Mouse (Mus musculus) neural tube, embryonic 14.5 days (tissue): ENCODE measurements around the gene Stk11ip. TPM values are rescaled to one million over a fixed set of nuclear protein-coding genes. Genes with fewer than 3 reads are reported as not detected.

ENCODE experiments used
- ATAC-seq: fragments of 200-750 bp; cut with Nextera tagmentation; 2 replicates; pipeline ENCODE4 v1.8.0; 2017; ENCODE audit warnings: low read depth, mild to moderate bottlenecking, moderate TSS enrichment, moderate library complexity
- H3K27ac ChIP-seq: fragments of 300-500 bp; sonication (generic); 2 replicates; pipeline ENCODE4 v1.5.1; 2014; ENCODE audit warnings: low read depth, mild to moderate bottlenecking, control low read depth, low read length, moderate library complexity, mixed read lengths
- H3K27me3 ChIP-seq: fragments of 300-500 bp; sonication (generic); 2 replicates; pipeline ENCODE4 v1.6.1; 2014; ENCODE audit warnings: low read length; ENCODE audit not compliant: control insufficient read depth, insufficient read depth
- H3K36me3 ChIP-seq: fragments of 300-500 bp; sonication (generic); 2 replicates; pipeline ENCODE4 v1.6.1; 2014; ENCODE audit warnings: low read length, mixed read lengths; ENCODE audit not compliant: control insufficient read depth, insufficient read depth
- H3K4me1 ChIP-seq: fragments of 300-500 bp; sonication (generic); 2 replicates; pipeline ENCODE4 v1.6.1; 2014; ENCODE audit warnings: low read length; ENCODE audit not compliant: control insufficient read depth, insufficient read depth
- H3K4me2 ChIP-seq: fragments of 300-500 bp; sonication (generic); 2 replicates; pipeline ENCODE4 v1.6.1; 2014; ENCODE audit warnings: mild to moderate bottlenecking, low read depth, low read length, control low read depth
- H3K4me3 ChIP-seq: fragments of 300-500 bp; sonication (generic); 2 replicates; pipeline ENCODE4 v1.5.1; 2014; ENCODE audit warnings: low read depth, low read length, control low read depth, mixed read lengths
- H3K9ac ChIP-seq: fragments of 300-500 bp; sonication (generic); replicated peaks from 2 replicates; pipeline ENCODE4 v1.6.1; 2014; ENCODE audit warnings: low read depth, mild to moderate bottlenecking, control low read depth, low read length, mixed read lengths
- H3K9me3 ChIP-seq: fragments of 300-500 bp; sonication (generic); 2 replicates; pipeline ENCODE4 v1.6.1; 2016; ENCODE audit warnings: low read length; ENCODE audit not compliant: control insufficient read depth
- WGBS: fragments of 180-500 bp; shearing (Covaris S2); extraction: QIAGEN DNeasy Blood & Tissue Kit; methylation state at CpG from one replicate; pipeline ENCODE4 v1.1.7; 2014; 5-methylcytosine and 5-hydroxymethylcytosine counted together
- polyA plus RNA-seq: library from polyadenylated mRNA; unstranded; fragments of >200 nt; fragmentation: Nextera tagmentation; extraction: Ambion mirVana; gene quantifications from 2 replicates; pipeline ENCODE4 v1.2.1, GENCODE M21; 2014

The Stk11ip gene
- polyA plus RNA-seq, result 16.1 and 18.0 TPM in 2 replicates

DNA sequence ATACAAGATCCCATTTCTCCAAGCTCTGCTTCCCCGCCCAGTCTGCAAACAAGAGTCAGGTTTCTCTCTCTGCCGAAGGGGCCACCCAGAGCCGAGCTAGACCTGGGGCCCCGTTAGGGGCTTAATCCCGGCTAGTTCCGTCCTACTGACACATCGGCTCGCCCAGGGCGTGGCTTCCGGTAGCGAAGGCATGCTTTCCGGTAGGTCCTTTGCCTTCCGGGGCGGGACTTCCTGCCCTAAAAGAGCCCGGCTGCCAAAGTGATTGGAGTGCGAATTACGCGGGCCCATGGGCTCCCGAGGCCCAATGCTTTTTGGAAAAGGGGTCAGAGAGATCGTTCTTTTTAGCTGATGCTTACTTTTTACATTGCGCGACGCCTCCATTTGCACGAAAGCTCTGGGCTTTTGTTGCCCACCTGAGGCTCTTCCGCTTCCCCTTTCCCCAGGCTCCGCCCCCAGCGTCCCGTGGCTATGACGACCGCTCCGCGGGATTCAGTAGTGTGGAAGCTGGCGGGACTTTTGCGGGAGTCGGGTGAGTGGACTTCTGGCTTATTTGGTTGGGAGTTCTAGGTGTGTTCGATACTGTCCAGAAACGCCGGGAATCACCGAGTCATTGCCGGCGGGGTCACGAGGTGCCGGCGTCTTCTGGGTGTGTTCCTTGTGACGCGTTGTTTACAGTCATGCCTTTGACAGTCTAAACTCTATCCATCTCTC, at the start of gene Stk11ip:
Gene Stk11ip (plus strand): TSS at position 209 of the 711 bp plus-strand sequence.
- H3K4me3 ChIP-seq, result peak within 1 kb of the TSS; percentile 54
- H3K4me1 ChIP-seq, result no peaks in the 10 kb centered on the region
- peak within 1 kb of the TSS; percentile 49 for H3K27ac ChIP-seq
- H3K27me3 ChIP-seq, result no peaks in the 10 kb centered on the region
- no peaks in the 10 kb centered on the region for H3K9me3 ChIP-seq
- peak; percentile 98 for ATAC-seq
- peak within 1 kb of the TSS; percentile 37 for H3K9ac ChIP-seq
- peak within 1 kb of the TSS; percentile 59 for H3K4me2 ChIP-seq
- peaks cover 6% of the 10 kb centered on the region; the same call in 1 of the 2 replicates for H3K36me3 ChIP-seq
- WGBS, result under 1% methylated on average over 46 of the region's 46 CpGs

DNA sequence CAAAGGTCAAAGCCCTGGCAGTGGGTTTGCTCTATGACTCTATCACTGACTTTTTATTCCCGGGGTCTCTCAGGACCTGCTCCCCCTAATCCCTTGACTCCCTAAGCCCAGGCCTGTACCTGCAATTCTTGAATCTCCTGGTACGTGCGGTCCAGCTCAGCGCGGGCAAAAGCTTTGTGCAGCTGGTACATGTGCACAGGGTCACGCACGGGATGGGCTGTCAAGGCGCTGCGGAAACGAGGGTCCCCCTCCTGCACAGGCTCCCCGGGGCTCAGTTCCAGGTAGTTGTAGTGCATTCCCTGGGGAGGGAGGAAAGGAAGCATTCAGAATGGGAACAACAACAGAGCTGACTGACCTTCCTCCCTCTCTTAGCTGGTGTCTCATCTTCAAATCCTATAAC, 44.9 kb upstream of the Stk11ip start:
- Histone ChIP-seq H3K27me3 (no peaks in the 10 kb centered on the region), H3K4me2 (no peak overlapping the region), H3K36me3 (peaks cover 36% of the 10 kb centered on the region), H3K9me3 (no peaks in the 10 kb centered on the region), H3K4me1 (peaks cover 25% of the 10 kb centered on the region), H3K27ac (no peak overlapping the region), H3K9ac (no peak overlapping the region), H3K4me3 (no peak overlapping the region)
- WGBS, result 95% methylated on average over 11 of the region's 11 CpGs
- ATAC-seq, result no peak

DNA sequence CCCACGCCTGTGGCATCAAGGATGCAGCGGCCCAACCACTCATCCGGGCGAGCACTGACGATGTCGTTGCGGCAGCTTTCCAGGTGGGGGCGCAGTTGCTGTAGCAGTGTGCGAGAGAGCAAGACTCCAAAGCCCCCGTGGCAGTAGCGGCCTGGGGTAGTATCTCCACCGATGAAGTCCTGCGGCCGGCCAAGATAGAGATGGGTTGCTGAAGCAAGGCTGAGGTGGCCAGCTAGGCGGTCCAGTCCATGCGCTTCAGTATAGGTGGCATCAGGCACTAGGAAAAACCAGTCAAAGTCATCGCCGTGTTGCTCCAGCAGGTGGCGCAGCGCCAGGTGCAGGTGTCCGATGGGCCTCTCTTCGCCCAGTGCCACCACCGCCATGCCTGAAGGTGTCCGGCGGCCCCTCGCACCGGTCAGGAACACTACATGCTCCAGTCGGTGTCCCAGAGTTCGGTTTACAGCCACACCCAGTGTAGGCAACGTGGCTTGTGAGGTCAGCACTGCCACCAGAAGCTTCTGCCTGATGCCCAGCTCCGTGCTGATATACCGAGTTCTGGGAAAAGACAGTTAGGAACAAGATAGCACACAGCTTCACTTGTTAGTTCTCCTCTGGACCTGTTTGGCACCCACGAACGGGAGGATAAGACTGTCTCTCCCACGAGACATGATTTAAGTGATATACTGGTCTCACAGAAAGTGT, 43.9 kb upstream of the Stk11ip start:
- Histone ChIP-seq H3K4me3 (peak overlapping the region; percentile 20), H3K27me3 (no peaks in the 10 kb centered on the region), H3K27ac (no peak overlapping the region), H3K36me3 (peaks cover 35% of the 10 kb centered on the region), H3K4me2 (peak overlapping the region; percentile 73), H3K9me3 (no peaks in the 10 kb centered on the region), H3K9ac (no peak overlapping the region), H3K4me1 (peaks cover 25% of the 10 kb centered on the region)
- WGBS, result 11% methylated on average over 35 of the region's 35 CpGs
- peak; percentile 1; the same call in 1 of the 2 replicates for ATAC-seq

DNA sequence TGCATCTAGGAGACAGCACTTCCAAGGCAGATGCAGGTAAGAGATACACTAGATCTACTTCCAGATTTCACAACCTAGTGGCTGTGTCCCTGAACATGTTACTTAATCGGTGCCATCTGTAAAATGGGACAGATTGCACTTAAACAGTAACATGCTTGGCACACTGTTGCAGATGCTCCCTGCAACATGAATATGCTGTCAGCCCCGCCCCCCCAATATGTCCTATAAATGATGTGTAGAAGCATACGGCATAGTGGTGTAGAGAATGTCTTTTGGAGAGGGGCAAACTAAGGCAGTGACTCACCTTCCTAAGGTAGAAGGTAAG, 43.4 kb upstream of the Stk11ip start:
- Histone ChIP-seq H3K4me1 (peaks cover 25% of the 10 kb centered on the region), H3K27ac (no peak overlapping the region), H3K27me3 (no peaks in the 10 kb centered on the region), H3K9me3 (no peaks in the 10 kb centered on the region), H3K4me2 (peak overlapping the region; percentile 73), H3K9ac (no peak overlapping the region), H3K4me3 (peak overlapping the region; percentile 93), H3K36me3 (peaks cover 34% of the 10 kb centered on the region)
- ATAC-seq, result no peak
- 47% methylated on average over 3 of the region's 3 CpGs for WGBS

DNA sequence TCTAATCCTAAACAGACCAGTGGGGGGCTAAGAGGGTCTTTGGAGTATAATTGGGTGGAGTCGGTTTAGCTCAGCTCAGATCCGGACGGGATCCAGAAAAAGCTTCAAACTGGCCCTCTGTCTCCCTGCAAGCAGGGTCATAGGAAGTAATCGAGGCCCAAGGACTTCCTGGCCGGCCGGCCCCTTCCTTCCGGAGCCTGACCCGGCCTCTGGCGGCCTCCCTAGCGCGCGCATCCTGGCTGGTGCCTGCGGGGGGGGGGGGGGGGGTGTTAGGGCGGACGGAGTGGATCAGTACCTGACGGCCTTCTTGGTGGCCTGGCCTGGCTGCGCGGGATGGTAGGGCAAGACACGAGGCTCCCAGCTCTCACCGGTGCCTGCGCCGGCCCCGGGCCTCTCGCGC, 42.8 kb upstream of the Stk11ip start:
- no peaks in the 10 kb centered on the region for H3K9me3 ChIP-seq
- peak overlapping the region; percentile 89 for H3K9ac ChIP-seq
- peaks cover 25% of the 10 kb centered on the region for H3K4me1 ChIP-seq
- H3K27ac ChIP-seq, result peak overlapping the region; percentile 83
- H3K4me3 ChIP-seq, result peak overlapping the region; percentile 93
- H3K4me2 ChIP-seq, result peak overlapping the region; percentile 73
- H3K27me3 ChIP-seq, result no peaks in the 10 kb centered on the region
- peaks cover 29% of the 10 kb centered on the region for H3K36me3 ChIP-seq
- no peak for ATAC-seq
- WGBS, result 0% methylated on average over 24 of the region's 25 CpGs

DNA sequence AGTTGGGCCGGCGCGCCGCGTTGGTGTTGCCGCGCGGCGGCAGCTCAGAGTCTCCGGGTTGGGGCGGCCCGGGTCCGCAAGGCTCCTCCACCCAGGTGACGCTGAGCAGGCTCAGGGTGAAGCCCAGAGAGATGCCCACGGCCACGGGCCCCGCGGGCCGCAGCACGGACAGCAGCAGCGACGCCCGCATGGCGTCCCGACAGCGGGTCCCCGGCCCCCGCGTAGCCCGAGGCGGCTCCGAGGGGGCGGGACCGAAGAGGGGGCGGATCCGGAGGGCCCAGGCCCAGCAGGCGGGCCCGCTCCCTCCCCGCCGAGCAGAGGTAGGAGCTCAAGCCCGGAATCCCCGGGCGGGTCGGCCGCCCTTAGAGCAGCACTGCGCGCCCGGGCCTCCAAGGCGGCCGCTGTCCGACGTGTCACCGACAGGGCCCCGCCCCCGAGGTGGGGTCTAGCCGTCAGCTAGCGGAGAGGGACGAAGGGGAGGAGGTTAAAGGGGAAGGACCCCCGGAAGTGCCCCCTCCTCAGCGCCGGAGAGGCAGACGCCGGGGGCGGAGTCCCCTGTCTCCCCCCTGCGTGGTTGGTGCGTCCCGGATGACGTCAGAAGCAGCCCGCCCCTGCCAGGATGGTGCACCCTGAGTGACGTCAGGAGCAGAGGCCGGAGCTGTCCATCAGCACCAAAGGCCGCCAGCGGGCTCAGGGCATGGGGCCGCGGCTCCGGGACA, 42.3 kb upstream of the Stk11ip start, which contains the start of the genes Chpf and Tmem198:
Gene Chpf (minus strand): TSS at position 392 of the 719 bp plus-strand sequence.
Gene Tmem198 (plus strand): TSS at position 617 of the 719 bp plus-strand sequence.
- Histone ChIP-seq H3K4me1 (peaks cover 25% of the 10 kb centered on the region), H3K4me3 (peak within 1 kb of the TSS; percentile 93), H3K9ac (peak within 1 kb of the TSS; percentile 89), H3K9me3 (no peaks in the 10 kb centered on the region), H3K27me3 (no peaks in the 10 kb centered on the region), H3K36me3 (peaks cover 26% of the 10 kb centered on the region), H3K4me2 (peak within 1 kb of the TSS; percentile 73), H3K27ac (peak within 1 kb of the TSS; percentile 83)
- WGBS, result 0% methylated on average over 59 of the region's 76 CpGs
- ATAC-seq, result peak; percentile 88

DNA sequence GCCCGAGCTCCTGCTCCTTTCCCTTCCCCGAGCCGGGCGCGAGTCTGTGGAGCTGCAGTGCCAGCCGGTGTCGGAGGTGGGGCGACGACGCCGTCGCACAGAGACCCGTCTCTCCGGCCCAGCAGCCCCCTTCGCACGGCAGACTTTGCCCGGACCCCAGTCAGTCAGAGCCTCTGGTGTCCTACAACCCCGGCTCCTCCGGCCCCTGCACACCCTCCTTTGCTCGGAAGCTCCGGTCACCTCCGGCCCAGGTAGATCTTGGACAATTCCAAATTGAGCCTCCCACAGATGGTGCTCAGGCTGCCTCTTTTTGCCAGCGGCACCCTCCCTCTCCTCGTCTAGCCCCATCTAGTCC, 41.7 kb upstream of the Stk11ip start:
- Histone ChIP-seq H3K9ac (peak overlapping the region; percentile 89), H3K4me3 (peak overlapping the region; percentile 93), H3K36me3 (peaks cover 25% of the 10 kb centered on the region), H3K27ac (peak overlapping the region; percentile 83), H3K27me3 (peaks cover 3% of the 10 kb centered on the region; the same call in 1 of the 2 replicates), H3K4me1 (peaks cover 25% of the 10 kb centered on the region), H3K4me2 (peak overlapping the region; percentile 73), H3K9me3 (no peaks in the 10 kb centered on the region)
- WGBS, result 2% methylated on average over 24 of the region's 24 CpGs
- no peak; the same call in 1 of the 2 replicates for ATAC-seq

DNA sequence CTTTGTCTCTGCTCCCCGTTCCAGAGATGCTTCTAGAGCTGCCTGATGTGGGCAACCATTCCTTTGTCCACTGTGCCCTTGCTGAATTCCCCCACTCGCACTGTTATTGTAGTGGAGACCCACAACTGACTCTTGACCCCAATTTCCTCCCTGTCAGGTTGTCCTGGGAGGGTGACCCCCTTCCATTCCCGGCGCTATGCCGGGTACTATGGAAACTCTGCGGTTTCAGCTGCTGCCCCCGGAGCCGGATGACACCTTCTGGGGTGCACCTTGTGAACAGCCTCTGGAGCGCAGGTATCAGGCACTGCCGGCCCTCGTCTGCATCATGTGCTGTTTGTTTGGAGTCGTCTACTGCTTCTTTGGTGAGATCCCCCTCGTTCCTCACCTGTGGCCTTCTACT, 41.3 kb upstream of the Stk11ip start:
- ATAC-seq, result no peak
- peak overlapping the region; percentile 93 for H3K4me3 ChIP-seq

More for the DNA sequence above, 41.3 kb upstream of the Stk11ip start:
- Histone ChIP-seq H3K9me3 (no peaks in the 10 kb centered on the region), H3K4me2 (peak overlapping the region; percentile 73), H3K9ac (peak overlapping the region; percentile 89), H3K27ac (peak overlapping the region; percentile 83; the same call in 1 of the 2 replicates), H3K27me3 (peaks cover 8% of the 10 kb centered on the region; the same call in 1 of the 2 replicates), H3K4me1 (peaks cover 25% of the 10 kb centered on the region), H3K36me3 (peaks cover 25% of the 10 kb centered on the region)
- 17% methylated on average over 13 of the region's 13 CpGs for WGBS
